Mouse (Mus musculus): ENCODE measurements around the gene Gpr161. TPM values are rescaled to one million over a fixed set of nuclear protein-coding genes. Genes with fewer than 3 reads are reported as not detected.

Gpr161 gene
- total and polyA plus RNA-seq, 3 experiments = 0.08 to 0.23 TPM; not detected in 1

DNA sequence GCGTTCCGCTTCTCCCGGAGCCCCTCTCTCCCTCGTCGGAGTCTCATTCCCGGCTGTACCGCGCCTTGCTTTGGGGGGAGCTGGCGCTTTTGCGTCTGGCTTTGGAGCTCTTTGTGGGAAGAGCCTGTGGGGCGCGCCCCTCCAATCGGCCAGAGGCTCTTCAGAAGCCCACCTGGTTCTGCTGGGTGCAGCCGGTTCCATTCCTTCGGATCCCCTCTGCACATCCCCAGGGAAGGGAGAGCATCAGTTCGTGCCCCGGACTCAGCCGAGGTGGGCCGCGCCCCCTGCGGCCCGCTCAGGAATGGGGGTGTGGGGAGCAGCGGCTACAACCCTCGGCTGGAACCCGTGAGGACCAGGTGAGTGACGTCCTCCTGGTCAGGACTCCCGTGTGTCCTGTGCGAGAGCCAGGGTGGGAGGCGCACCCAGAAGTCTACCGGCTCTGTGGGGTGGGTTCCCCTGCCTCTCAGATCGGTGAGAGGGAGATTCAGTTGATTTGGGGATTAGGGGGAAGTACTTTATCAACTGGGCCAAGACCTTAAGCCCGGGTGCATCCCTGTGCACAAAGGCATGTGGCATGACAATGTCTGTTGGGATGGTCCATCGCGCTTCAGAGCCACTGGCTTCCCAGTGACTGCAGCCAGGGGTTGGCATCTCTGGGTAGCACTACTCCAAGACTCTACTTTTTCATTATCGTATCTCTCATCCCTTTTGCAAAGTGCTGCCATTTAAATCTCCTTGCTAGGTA is 13.2 kb upstream of the Gpr161 start:
- dilution Hi-C loops (cut with MboI; ENCODE audit: extremely low pct_ligation_motif_present, extremely low pct_unique_long_range_greater_than_20kb, low sequenced_read_pairs) (no loop called here), in situ Hi-C loops (cut with MboI; ENCODE audit: low pct_ligation_motif_present, low pct_unique_long_range_greater_than_20kb, low sequenced_read_pairs) (no loop called here)
- Histone ChIP-seq H3K36me3 (replicated peaks in 1 of 2; ENCODE audit: control insufficient read depth in 1 of 2, insufficient read depth in 1 of 2, low read length in 1 of 2) (no peaks in the 10 kb centered on the region), H3K9me3 (replicated peaks; ENCODE audit: low read length) (no peaks in the 10 kb centered on the region), H3K4me3 (replicated peaks in 1 of 3; ENCODE audit: low read depth in 2 of 3, low read length in 2 of 3, poor library complexity in 1 of 3) (peak overlapping the region in 2 of 3 experiments; percentile 50 to 56), H3K27me3 (replicated peaks) (peaks cover 35% of the 10 kb centered on the region), H3K4me1 (ENCODE audit: control insufficient read depth in 1 of 2, insufficient read depth in 2 of 2) (peaks cover 6 to 16% of the 10 kb centered on the region in 2 experiments), H3K27ac (ENCODE audit: insufficient read depth, low read depth) (no peak overlapping the region), H3K4me2 (ENCODE audit: insufficient read depth, low read depth, poor library complexity, severe bottlenecking) (peak overlapping the region; percentile 95), H3K9ac (ENCODE audit: insufficient read depth, low read depth) (peak overlapping the region; percentile 16), H3K79me2 (replicated peaks; ENCODE audit: control insufficient read depth, extremely low read depth, insufficient read depth, poor library complexity, severe bottlenecking) (no peaks in the 10 kb centered on the region)
- TF ChIP-seq GABPA (IDR thresholded peaks at IDR 0.05; ENCODE audit: insufficient replicate concordance, low read depth, low read length) = no peak
- no peak for TF ChIP-seq USF2 (conservative IDR thresholded peaks at IDR 0.05; ENCODE audit: low read depth, low read length)
- TF ChIP-seq ZMIZ1 (IDR thresholded peaks at IDR 0.05; ENCODE audit: low read depth, low read length) = no peak
- no peak for TF ChIP-seq SMC3 (IDR thresholded peaks at IDR 0.05; ENCODE audit: low read depth, low read length)
- no peak for TF ChIP-seq USF1 (IDR thresholded peaks at IDR 0.05; ENCODE audit: low read depth, low read length)
- no peak for TF ChIP-seq PAX5 (IDR thresholded peaks at IDR 0.05; ENCODE audit: low read length)
- TF ChIP-seq POLR2AphosphoS2 (IDR thresholded peaks at IDR 0.05; ENCODE audit: low read depth, low read length) = no peak
- TF ChIP-seq ZKSCAN1 (IDR thresholded peaks at IDR 0.05; ENCODE audit: borderline replicate concordance, low read depth, low read length) = no peak
- no peak for TF ChIP-seq RCOR1 (conservative IDR thresholded peaks at IDR 0.05; ENCODE audit: low read depth, low read length)
- no peak for TF ChIP-seq CTCF (conservative IDR thresholded peaks at IDR 0.05 in 1 of 2, IDR thresholded peaks at IDR 0.05 in 1 of 2; ENCODE audit: low read depth in 2 of 2, low read length in 2 of 2)
- TF ChIP-seq KAT2A (IDR thresholded peaks at IDR 0.05; ENCODE audit: insufficient replicate concordance, low read length) = no peak
- TF ChIP-seq CHD2 (IDR thresholded peaks at IDR 0.05; ENCODE audit: low read length) = no peak
- TF ChIP-seq BHLHE40 (IDR thresholded peaks at IDR 0.05; ENCODE audit: low read depth, low read length) = no peak
- no peak for TF ChIP-seq TCF12 (IDR thresholded peaks at IDR 0.05; ENCODE audit: low read depth, low read length)
- DNase-seq (ENCODE audit: extremely low read depth) = no peak

DNA sequence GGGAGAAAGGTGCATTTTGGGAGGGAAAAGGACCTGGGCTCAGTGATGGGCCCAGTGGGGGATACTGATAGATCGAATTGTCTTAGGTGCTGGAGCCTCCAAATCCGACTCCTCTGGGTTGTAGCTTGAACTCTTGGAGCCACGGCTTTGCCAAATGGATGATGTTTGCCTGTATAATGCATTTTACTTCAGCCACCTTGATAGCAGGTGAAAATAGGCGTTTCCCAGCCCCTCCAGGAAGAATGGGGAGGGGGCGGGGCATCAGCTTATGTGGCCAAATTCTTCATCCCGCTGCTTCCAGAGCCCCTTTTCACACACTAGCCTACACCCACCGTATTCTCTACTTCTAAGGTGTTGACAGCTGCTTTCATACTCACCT is 12.6 kb upstream of the Gpr161 start:
- Histone ChIP-seq H3K9me3 (replicated peaks; ENCODE audit: low read length) (no peaks in the 10 kb centered on the region), H3K27me3 (replicated peaks) (peaks cover 35% of the 10 kb centered on the region), H3K9ac (ENCODE audit: insufficient read depth, low read depth) (no peak overlapping the region), H3K79me2 (replicated peaks; ENCODE audit: control insufficient read depth, extremely low read depth, insufficient read depth, poor library complexity, severe bottlenecking) (no peaks in the 10 kb centered on the region), H3K4me3 (replicated peaks in 1 of 3; ENCODE audit: low read depth in 2 of 3, low read length in 2 of 3, poor library complexity in 1 of 3) (no peak overlapping the region), H3K36me3 (replicated peaks in 1 of 2; ENCODE audit: control insufficient read depth in 1 of 2, insufficient read depth in 1 of 2, low read length in 1 of 2) (no peaks in the 10 kb centered on the region), H3K4me1 (ENCODE audit: control insufficient read depth in 1 of 2, insufficient read depth in 2 of 2) (peaks cover 6 to 16% of the 10 kb centered on the region in 2 experiments), H3K4me2 (ENCODE audit: insufficient read depth, low read depth, poor library complexity, severe bottlenecking) (no peak overlapping the region), H3K27ac (ENCODE audit: insufficient read depth, low read depth) (no peak overlapping the region)
- TF ChIP-seq CHD1 (IDR thresholded peaks at IDR 0.05; ENCODE audit: low read depth, low read length) = no peak
- TF ChIP-seq UBTF (IDR thresholded peaks at IDR 0.05; ENCODE audit: low read depth, low read length) = no peak
- no peak for TF ChIP-seq KAT2A (IDR thresholded peaks at IDR 0.05; ENCODE audit: insufficient replicate concordance, low read length)
- no peak for TF ChIP-seq ZKSCAN1 (IDR thresholded peaks at IDR 0.05; ENCODE audit: borderline replicate concordance, low read depth, low read length)
- no peak for TF ChIP-seq MAZ (IDR thresholded peaks at IDR 0.05; ENCODE audit: low read depth, low read length)
- TF ChIP-seq PAX5 (IDR thresholded peaks at IDR 0.05; ENCODE audit: low read length) = no peak
- no peak for TF ChIP-seq ETS1 (conservative IDR thresholded peaks at IDR 0.05; ENCODE audit: low read depth, low read length)
- no peak for TF ChIP-seq NELFE (IDR thresholded peaks at IDR 0.05; ENCODE audit: low read depth, low read length)
- no peak for TF ChIP-seq ZMIZ1 (IDR thresholded peaks at IDR 0.05; ENCODE audit: low read depth, low read length)
- TF ChIP-seq USF2 (conservative IDR thresholded peaks at IDR 0.05; ENCODE audit: low read depth, low read length) = no peak
- no peak for TF ChIP-seq ZNF384 (IDR thresholded peaks at IDR 0.05; ENCODE audit: low read depth, low read length)
- no peak for TF ChIP-seq MAFK (IDR thresholded peaks at IDR 0.05; ENCODE audit: insufficient replicate concordance, low read length)
- no peak for TF ChIP-seq RCOR1 (conservative IDR thresholded peaks at IDR 0.05; ENCODE audit: low read depth, low read length)
- no peak for TF ChIP-seq SMC3 (IDR thresholded peaks at IDR 0.05; ENCODE audit: low read depth, low read length)
- no peak for TF ChIP-seq ZC3H11A (IDR thresholded peaks at IDR 0.05; ENCODE audit: low read depth, low read length)
- no peak for TF ChIP-seq MXI1 (IDR thresholded peaks at IDR 0.05; ENCODE audit: low read depth, low read length)
- no peak for TF ChIP-seq POLR2AphosphoS2 (IDR thresholded peaks at IDR 0.05; ENCODE audit: low read depth, low read length)
- TF ChIP-seq NRF1 (IDR thresholded peaks at IDR 0.05; ENCODE audit: low read depth, low read length) = no peak
- no peak for TF ChIP-seq CHD2 (IDR thresholded peaks at IDR 0.05; ENCODE audit: low read length)
- TF ChIP-seq E2F4 (IDR thresholded peaks at IDR 0.05; ENCODE audit: insufficient replicate concordance, low read depth, low read length) = no peak
- in situ Hi-C loops (cut with MboI; ENCODE audit: low pct_ligation_motif_present, low pct_unique_long_range_greater_than_20kb, low sequenced_read_pairs) (no loop called here), dilution Hi-C loops (cut with MboI; ENCODE audit: extremely low pct_ligation_motif_present, extremely low pct_unique_long_range_greater_than_20kb, low sequenced_read_pairs) (no loop called here)
- no peak for DNase-seq (ENCODE audit: extremely low read depth)

Measured in CH12.LX (cell line).